Mouse (Mus musculus) kidney, postnatal 4 days (tissue): Measurements from ENCODE around the gene Tcf7l2.

ENCODE experiments used
- DNase-seq, 2 experiments: peaks; one replicate each; pipeline ENCODE4 v3.0.0; 2021; ENCODE audit warnings: mixed read lengths in 2 of 2

Gene Tcf7l2

DNA sequence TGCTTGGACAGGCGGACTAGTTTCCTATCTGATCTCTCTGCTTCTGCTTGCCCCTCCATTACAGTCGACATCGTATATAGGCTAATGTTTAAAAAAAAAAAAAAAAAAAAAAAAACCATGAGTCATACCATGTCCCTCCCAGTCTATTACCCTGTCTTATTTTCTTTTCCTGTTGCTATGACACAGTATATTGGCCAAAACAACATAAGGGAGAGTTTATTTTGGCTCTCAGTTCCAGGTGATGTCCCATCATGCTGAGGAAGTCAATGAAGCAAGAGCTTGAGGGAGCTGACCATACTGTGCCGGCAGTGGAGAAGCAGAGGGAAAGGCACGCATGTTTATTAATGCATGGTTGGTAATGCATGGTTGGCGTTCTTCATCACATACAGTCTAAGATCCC lies 215.1 kb downstream of the Tcf7l2 start:
- no peak for DNase-seq

DNA sequence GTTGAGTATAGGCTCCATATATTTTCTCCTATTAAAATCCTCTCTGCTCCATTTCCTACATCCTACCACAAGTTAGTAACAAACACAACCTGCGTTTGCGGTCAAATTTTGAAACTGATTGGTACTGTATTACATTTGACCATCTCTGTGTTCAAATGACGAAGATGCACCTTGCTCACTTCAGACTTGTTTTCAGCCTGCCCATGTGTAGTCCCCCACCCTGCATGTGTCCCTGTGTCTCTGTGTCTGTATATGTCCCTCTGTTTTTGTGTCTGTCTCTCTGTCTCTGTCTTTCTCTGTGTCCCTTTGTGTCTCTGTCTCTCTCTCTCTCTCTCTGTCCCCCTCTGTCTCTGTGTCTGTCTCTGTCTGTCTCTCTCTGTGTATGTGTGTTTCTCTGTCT lies 222.8 kb downstream of the Tcf7l2 start:
- DNase-seq: no peak

DNA sequence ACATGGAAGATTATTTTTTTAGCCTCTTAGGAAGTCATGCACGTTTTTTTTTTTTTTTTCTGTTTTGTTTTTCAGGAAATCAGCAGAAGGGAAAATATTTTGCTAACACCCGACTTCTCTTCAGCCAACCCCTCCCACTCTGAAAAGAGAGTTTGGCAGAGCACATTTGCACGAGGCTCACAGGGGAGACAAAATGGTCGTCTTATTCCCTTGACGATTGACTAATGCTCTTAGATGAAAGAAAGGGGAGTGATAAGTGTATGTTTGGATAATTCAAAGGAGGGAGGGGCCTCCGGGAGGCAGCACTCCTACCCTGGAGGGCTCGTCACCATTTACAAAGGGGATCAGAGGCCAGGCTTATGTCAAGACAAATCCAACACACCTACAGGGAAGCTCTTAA lies 224.4 kb downstream of the Tcf7l2 start:
- DNase-seq: no peak

DNA sequence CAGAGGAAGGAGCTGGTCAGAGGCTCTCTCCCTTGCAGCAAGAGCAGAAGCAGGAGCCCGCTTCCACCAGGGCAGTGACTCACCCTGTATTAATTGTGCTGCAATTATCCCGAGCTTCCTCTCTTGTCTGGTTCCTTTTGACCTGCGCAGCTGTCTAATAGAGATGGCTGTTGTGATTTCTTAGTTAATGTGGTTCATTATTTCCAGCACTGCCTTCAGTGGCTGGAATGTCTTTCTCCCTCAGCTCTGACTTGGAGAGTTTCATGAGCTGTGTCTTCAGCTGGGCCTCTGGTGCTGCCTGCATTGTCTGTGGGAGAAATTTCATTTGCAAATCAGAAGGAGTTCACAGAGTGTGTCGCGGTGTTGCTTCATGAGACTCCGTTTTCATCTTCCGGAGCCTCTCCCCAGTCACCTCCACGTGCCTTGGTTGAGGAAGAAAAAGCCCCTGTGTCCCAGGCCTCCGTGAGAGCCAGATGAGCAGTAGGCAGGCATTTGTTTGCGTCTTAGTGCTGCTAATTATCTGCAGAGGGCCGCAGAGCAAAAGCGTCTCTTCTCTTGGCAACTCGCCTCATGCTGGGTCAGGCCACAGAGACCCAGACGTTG lies 228.4 kb downstream of the Tcf7l2 start:
- DNase-seq: peak; percentile 29 to 43

DNA sequence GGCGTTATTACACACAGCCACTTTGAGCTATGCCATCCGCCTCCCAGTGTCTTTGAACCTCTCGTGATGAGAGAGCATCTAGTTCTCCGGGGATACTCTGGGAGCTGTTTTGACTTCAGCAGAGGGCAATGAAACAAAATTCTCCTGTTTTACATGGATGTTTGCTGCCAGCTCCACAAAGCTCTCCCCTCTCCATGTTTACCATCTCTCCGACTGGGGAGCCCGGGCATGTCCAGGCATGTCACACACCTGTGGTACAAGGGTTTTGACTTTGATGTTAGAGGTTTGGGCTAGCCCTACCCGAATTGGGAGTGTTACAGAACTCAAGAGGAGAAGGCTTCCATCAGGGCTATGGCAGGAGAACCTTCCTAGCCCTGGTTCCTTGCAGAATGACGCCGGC lies 234.5 kb downstream of the Tcf7l2 start:
- DNase-seq: no peak
